In the genomic region with DNA sequence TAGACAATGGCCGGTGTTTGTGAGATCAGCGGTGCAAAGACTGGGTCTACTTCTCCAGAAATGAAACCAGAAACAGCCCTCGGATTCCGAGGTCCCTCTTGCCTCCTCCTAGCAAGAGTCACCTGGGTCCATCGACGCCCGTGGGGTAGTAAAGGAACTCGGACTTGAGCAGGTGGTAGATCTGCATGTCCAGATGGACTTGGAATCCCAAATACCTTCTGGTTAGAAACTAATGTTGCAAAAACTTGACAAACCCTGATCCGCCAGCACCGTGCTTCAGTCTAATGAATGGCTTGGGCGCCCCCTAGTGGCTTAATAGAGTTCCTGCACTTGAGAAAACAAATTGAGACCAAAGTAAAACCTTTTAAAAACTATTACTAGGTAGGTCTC, we compare ENCODE assay signal across 8 mouse cellular contexts.
DNase-seq lines count a peak whose midpoint lies in the region; ATAC-seq and TF ChIP-seq lines count a peak whose summit lies in the region.

No protein-coding gene starts in this region.

- H3K9me3 ChIP-seq in hindbrain, postnatal 0 days (ENCODE audit: low read length): no peaks in the 10 kb centered on the region

- ATAC-seq in activated CD4-positive, CD25-positive, alpha-beta regulatory T cell, adult 4 months: peak; percentile 63
- ATAC-seq in hindbrain, postnatal 0 days: peak; percentile 78

- H3K27ac ChIP-seq in hindbrain, postnatal 0 days: peak overlapping the region; percentile 63; the same call in 1 of the 2 replicates
- H3K27ac ChIP-seq in macrophage: no peak overlapping the region

- peak; percentile 79 to 93 for DNase-seq in cerebellum, postnatal 36 days
- DNase-seq in frontal cortex, postnatal 36 days (ENCODE audit: low spot score in 2 of 2): peak; percentile 79 to 88
- peak; percentile 91 for DNase-seq in hindbrain, postnatal 0 days (ENCODE audit: low spot score)
- peak; percentile 82 to 85 for DNase-seq in left cerebral cortex, adult 18-20 months (ENCODE audit: low spot score in 2 of 2)
- peak; percentile 81 for DNase-seq in right cerebral cortex, adult 18-20 months
- DNase-seq in urinary bladder, postnatal 14 days (ENCODE audit: low spot score): peak; percentile 74

- H3K4me3 ChIP-seq in hindbrain, postnatal 0 days (ENCODE audit: low read length): peak overlapping the region; percentile 33
- H3K4me3 ChIP-seq in macrophage (ENCODE audit: inconsistent target): peak overlapping the region; percentile 45

- 2% methylated on average over 11 of the region's 11 CpGs for WGBS in hindbrain, postnatal 0 days
- under 1% methylated on average over 11 of the region's 11 CpGs for WGBS in macrophage (ENCODE audit: missing documents)

- peak; percentile 94 for TF ChIP-seq CTCF in hindbrain, postnatal 0 days (IDR thresholded peaks at IDR 0.05; ENCODE audit: low read depth)

- peak overlapping the region; percentile 62 for H3K4me2 ChIP-seq in hindbrain, postnatal 0 days (ENCODE audit: low read depth, low read length)

- H3K27me3 ChIP-seq in hindbrain, postnatal 0 days (ENCODE audit: insufficient read depth, low read length): no peaks in the 10 kb centered on the region

- H3K36me3 ChIP-seq in hindbrain, postnatal 0 days (ENCODE audit: insufficient read depth, low read length): no peaks in the 10 kb centered on the region
- no peaks in the 10 kb centered on the region for H3K36me3 ChIP-seq in macrophage (ENCODE audit: inconsistent target)

- H3K9ac ChIP-seq in hindbrain, postnatal 0 days (replicated peaks; ENCODE audit: low read length): 0 out of 2 replicates have a peak overlapping the region, but pooled peaks have one; percentile 31

- H3K79me2 ChIP-seq in macrophage (ENCODE audit: inconsistent target): no peaks in the 10 kb centered on the region

- H3K4me1 ChIP-seq in hindbrain, postnatal 0 days (ENCODE audit: insufficient read depth, low read length): no peaks in the 10 kb centered on the region
